15 mouse cellular contexts compared by ENCODE assay signal in the genomic region with DNA sequence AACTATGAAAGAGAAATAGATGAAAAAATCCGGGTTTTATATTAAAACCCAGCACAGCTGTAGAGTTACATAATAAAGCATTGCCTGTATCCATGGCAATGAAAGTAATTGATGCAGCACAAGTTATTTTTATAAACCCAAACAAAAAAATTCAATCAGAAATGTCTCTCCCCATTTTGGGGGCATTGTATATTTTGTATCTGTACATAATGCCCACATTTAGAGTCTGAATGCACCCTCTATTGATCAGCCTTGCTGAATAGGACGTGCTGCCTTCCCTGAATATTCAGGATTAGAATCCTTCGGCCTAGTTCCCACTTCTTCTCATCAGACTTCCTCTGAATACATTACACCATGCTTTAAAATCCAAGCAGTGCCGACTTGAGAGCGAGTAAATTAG.
DNase-seq lines count a peak whose midpoint lies in the region; ATAC-seq and TF ChIP-seq lines count a peak whose summit lies in the region.
"Had no signal": no experiment of that assay in that cellular context is flagged by ENCODE, and none has a peak within 500 bp of the region (broad histone marks: within the 10 kb centered on the region; RNA-seq: fewer than 3 reads in every experiment).

No protein-coding gene starts in this region.

- TF ChIP-seq CTCF in cortical plate, adult 2 months (IDR thresholded peaks at IDR 0.05; ENCODE audit: extremely low read depth, insufficient read depth, low read length): no peak

- ATAC-seq in midbrain, embryonic 12.5 days (ENCODE audit: low FRiP score, low read depth): no peak
- ATAC-seq in liver, embryonic 11.5 days (replicated peaks; ENCODE audit: low FRiP score): no peak
- no peak for ATAC-seq in CD4-positive, CD25-positive, alpha-beta regulatory T cell, adult 4 months

- no peak overlapping the region for H3K4me3 ChIP-seq in cortical plate, adult 2 months (ENCODE audit: insufficient read depth, low read length)
- no peak overlapping the region for H3K4me3 ChIP-seq in midbrain, embryonic 12.5 days
- no peak overlapping the region for H3K4me3 ChIP-seq in liver, embryonic 11.5 days (ENCODE audit: low read depth, low read length)
- H3K4me3 ChIP-seq: heart, embryonic 12.5 days; liver, embryonic 13.5 days; neural tube, embryonic 12.5 days had no signal

- H3K4me2 ChIP-seq in midbrain, embryonic 12.5 days (replicated peaks): no peak overlapping the region
- H3K4me2 ChIP-seq in liver, embryonic 11.5 days: no peak overlapping the region
- H3K4me2 ChIP-seq: heart, embryonic 12.5 days; liver, embryonic 13.5 days; neural tube, embryonic 12.5 days had no signal

- H3K9ac ChIP-seq in midbrain, embryonic 12.5 days (replicated peaks): no peak overlapping the region
- H3K9ac ChIP-seq in liver, embryonic 11.5 days (ENCODE audit: low read depth, low read length): no peak overlapping the region
- H3K9ac ChIP-seq: heart, embryonic 12.5 days; liver, embryonic 13.5 days; neural tube, embryonic 12.5 days had no signal

- peak overlapping the region; percentile 45 for H3K27ac ChIP-seq in cortical plate, adult 2 months (ENCODE audit: insufficient read depth, low read length)
- H3K27ac ChIP-seq in midbrain, embryonic 12.5 days (replicated peaks): peak overlapping the region; percentile 15
- no peak overlapping the region for H3K27ac ChIP-seq in liver, embryonic 11.5 days (ENCODE audit: low read depth, low read length)
- H3K27ac ChIP-seq: liver, embryonic 13.5 days; neural tube, embryonic 12.5 days had no signal

- no peaks in the 10 kb centered on the region for H3K36me3 ChIP-seq in midbrain, embryonic 12.5 days
- no peaks in the 10 kb centered on the region for H3K36me3 ChIP-seq in liver, embryonic 11.5 days (ENCODE audit: control insufficient read depth, insufficient read depth, low read length)
- H3K36me3 ChIP-seq: heart, embryonic 12.5 days; liver, embryonic 13.5 days; neural tube, embryonic 12.5 days had no signal

- peak; percentile 55 for DNase-seq in brain, adult 2 months (ENCODE audit: low read depth, low spot score)
- peak; percentile 17 to 26 for DNase-seq in layer of hippocampus, adult 8-10 months (ENCODE audit: low spot score in 2 of 2)
- no peak for DNase-seq in liver, embryonic 11.5 days (ENCODE audit: low spot score)
- no peak for DNase-seq in thymus, postnatal 10 days (ENCODE audit: low spot score in 2 of 2)
- DNase-seq: cerebellum, adult 18-20 months; gastrocnemius, postnatal 10 days; liver, embryonic 13.5 days; lung, postnatal 14 days; retina, postnatal 1 day; thymus, adult 2 months had no signal

- no peak for TF ChIP-seq POLR2A in cortical plate, adult 2 months (IDR thresholded peaks at IDR 0.05; ENCODE audit: extremely low read depth, insufficient read depth, low read length)

- H3K27me3 ChIP-seq in midbrain, embryonic 12.5 days: no peaks in the 10 kb centered on the region
- H3K27me3 ChIP-seq in liver, embryonic 11.5 days (replicated peaks; ENCODE audit: control insufficient read depth, insufficient read depth, low read length): no peaks in the 10 kb centered on the region
- H3K27me3 ChIP-seq: heart, embryonic 12.5 days; liver, embryonic 13.5 days; neural tube, embryonic 12.5 days had no signal

- WGBS in midbrain, embryonic 12.5 days: 31% methylated on average over 5 of the region's 5 CpGs
- 65% methylated on average over 5 of the region's 5 CpGs for WGBS in liver, embryonic 11.5 days

- H3K9me3 ChIP-seq in midbrain, embryonic 12.5 days: no peaks in the 10 kb centered on the region
- H3K9me3 ChIP-seq in liver, embryonic 11.5 days (ENCODE audit: control insufficient read depth, low read length): no peaks in the 10 kb centered on the region
- H3K9me3 ChIP-seq: heart, embryonic 12.5 days; neural tube, embryonic 12.5 days had no signal

- peaks cover 1% of the 10 kb centered on the region for H3K4me1 ChIP-seq in cortical plate, adult 2 months (ENCODE audit: control insufficient read depth, insufficient read depth, low read length)
- peaks cover 23% of the 10 kb centered on the region for H3K4me1 ChIP-seq in midbrain, embryonic 12.5 days
- no peaks in the 10 kb centered on the region for H3K4me1 ChIP-seq in liver, embryonic 11.5 days (replicated peaks; ENCODE audit: control insufficient read depth, insufficient read depth, low read length)
- H3K4me1 ChIP-seq: heart, embryonic 12.5 days; liver, embryonic 13.5 days had no signal

Comparison
In these comparisons a context has a peak if more than half of its experiments do, and no peak if none do; other contexts are left out.
1. DNase-seq: peak in brain, adult 2 months (single experiment) and layer of hippocampus, adult 8-10 months (2 of 2); none in liver, embryonic 11.5 days (single experiment) and thymus, postnatal 10 days (0 of 2).